Mouse (Mus musculus): Measurements from ENCODE around the gene Zfp217.

DNA sequence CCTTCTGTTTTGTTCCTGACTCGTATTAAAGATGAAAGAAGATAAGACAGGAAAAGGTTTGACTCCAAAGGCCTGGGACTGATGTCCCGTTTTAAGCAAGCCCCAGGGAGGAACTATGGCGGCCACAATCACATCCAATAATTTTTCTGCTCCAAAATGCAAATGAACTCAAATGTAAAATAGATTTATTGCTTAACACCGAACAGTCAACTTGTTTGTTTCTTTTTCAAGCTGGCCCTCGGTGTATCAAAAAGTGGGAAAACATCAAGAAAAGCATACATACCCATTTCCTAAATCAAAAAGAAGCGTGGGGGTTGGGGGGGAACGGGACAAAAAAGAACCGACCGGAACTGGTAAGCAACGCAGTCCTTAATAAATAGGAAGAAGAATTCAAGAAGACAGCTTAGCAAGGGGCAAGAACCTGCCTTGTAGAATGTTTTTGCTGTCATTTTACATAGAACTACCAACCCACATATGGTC is 15.9 kb downstream of the Zfp217 start:
- TF ChIP-seq POLR2A (IDR thresholded peaks at IDR 0.05; ENCODE audit: extremely low read depth, insufficient read depth, low read length), result no peak
- TF ChIP-seq CTCF (IDR thresholded peaks at IDR 0.05; ENCODE audit: extremely low read depth, insufficient read depth, low read length), result no peak

All from cortical plate, adult 2 months (tissue).